Mouse (Mus musculus) cerebellum, adult 11 months (tissue): Measurements from ENCODE around the gene 2310009B15Rik.
A peak's percentile ranks its signal among the peaks of the same experiment; 100 is the strongest.

Experiments
- DNase-seq: peaks from one replicate; pipeline ENCODE4 v3.0.0; 2022

2310009B15Rik gene

GRCm38 (mm10) chr1:138856101-138856950 lies at the start of gene 2310009B15Rik:
Gene 2310009B15Rik, minus strand, starts transcription at chr1:138856852.
- DNase-seq: peak; percentile 75

DNA sequence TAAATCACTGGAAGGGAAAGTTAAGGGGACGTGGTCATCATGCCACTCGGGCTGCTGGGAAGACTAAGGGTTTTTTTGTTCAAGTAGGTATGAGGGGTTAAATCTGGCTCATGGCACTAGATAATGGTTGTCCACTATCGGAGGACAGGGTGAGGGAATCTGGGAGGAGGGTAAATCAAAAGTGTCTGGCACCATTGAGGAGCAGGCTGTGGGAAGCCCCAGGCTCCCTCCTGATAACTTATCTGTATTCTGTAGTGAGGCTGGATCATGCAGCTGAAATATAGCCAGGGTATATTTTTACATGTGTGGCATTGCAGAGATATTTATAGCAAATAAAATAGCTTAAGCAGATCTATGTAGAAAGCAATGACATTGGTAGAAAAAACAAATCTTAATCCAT lies 49.6 kb upstream of the 2310009B15Rik start:
- no peak for DNase-seq

- no peak for DNase-seq
Measured at GRCm38 (mm10) chr1:138905092-138905765, 48.6 kb upstream of the 2310009B15Rik start.

DNA sequence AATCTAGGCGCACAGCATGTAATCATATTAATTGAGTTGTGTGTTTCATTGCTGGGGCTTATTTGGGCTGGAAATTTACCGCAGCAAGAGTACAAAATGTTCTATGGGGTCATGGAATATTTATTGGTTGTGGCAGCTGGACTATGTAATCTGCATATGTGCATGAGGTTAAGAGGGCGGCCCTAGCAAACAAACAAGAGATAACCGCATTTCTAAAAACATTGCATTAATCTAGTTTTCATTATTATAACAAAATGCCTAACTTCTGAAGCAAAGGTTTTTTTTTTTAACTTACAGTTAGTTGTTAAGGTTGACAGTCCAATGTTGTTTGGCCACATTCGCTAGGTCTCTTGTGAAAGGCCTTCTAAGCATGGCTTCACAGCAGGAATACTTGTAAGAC lies 47.2 kb upstream of the 2310009B15Rik start:
- DNase-seq: no peak

DNA sequence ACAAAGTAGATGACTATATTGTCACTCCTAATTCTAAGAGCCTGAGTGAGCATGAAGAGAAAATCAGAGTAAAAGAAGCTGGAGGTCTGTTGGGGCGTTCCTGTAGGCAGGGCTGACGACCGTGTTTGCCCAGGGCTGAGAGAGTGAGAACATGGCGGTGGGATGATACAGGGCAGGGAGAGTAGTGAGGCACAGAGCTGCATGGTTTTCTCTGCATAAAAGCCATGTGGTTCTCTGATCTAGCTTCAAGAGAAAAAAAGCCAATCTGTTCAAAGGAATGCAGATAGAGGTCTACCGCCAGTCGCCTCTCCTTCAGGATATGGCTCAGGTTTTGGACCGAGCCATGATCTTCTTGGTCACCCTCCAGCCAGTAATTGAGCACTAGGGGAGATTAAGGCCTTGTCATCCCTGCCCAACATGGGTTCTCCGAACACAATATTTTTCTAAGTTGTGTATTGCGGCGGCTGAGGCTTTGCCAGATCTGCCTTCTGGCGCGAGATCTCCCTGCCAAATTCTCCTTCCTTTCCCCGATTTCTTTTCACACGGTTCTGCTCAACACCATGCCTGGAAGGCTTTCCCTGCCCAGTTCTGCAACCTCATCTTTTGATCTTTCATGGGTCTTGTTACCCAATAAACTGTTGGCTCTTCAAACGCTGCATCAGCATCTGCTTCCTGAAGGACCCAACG lies 44.9 kb upstream of the 2310009B15Rik start:
- DNase-seq: peak; percentile 72

- DNase-seq: no peak
Measured at GRCm38 (mm10) chr1:138896088-138896487, 39.4 kb upstream of the 2310009B15Rik start.

DNA sequence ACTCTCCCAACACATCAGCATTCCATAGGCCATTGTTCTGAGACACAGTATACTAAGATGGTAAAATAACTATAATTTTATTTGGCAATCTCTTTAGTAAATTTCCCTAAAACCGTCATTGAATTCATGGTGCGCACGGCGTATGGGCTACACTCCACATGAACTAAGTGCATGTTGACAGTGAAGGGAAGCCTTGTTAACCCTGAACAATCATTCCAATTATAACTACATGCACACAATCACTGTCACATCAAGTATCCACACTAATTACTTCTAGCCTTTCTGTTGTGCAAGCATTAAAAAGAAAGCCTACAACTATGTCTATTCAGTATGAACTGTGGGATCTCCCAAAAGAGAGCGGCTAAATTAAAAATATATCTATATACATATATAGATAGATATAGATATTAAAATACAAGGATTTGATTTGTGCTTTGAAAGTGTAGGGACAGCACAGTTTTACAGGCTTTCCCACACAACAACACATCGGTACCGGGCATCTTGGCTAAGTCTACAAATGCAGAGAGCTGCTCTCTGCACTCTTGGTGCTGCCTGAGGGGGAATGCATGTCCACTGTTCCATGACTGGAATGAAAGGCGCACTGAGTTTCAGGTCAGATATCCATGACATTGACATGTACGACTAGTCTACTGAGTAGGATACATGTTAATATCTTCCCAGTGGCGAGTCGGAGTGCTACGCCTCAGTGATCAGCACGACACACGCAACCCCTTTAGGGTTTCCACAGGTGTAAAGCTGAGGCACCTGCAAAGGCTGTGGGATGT lies 21.0 kb upstream of the 2310009B15Rik start:
- no peak for DNase-seq

DNA sequence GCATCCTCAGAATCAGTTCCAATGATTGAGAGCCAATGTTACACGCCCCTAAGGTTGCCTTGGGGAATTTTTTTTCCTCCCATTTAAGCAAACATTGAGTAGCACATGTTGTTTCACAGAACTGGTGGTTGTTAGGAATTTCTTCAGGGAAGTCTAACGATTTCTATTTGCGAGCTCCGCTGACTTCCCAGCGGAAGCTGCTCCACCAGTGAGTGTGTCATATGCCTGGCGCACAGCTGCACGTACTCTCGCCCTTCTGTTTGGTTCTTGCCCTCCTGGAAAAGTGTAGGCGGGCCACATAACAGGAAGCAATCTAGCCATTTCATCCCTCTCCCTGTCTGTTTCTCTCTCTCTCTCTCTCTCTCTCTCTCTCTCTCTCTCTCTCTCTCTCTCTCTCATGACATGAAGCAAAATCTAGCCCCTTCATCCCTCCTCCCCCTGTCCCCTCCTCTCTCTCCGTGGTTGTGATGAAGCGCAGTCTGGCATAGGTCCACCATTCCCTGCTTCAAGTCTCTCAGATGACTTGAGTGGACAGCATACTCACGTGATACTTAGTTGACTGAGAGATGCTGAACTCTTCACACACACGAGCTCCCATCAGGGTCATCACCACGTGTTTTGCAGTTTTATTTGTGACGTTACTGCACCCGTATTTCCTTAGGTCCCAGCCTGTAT lies 19.9 kb upstream of the 2310009B15Rik start:
- no peak for DNase-seq

DNA sequence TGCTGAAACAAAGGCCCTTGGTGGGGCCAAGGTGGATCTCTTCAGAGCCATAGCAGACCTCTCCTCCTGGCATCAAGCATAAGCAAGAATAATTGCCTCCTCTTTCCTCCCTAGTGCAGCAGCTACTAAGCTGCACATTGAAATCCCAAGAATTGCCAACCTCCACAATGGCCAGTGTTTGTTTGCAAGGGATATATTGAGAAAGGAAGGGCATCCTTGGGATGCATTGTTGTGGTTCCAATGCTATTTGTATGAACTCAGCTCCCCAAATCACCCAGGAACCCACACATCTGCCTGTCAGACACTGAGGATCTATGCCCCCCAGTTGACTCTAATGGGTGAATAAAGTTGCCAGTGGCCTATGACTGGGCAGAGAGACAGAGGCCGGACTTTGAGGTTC lies 5.8 kb downstream of the 2310009B15Rik start:
- no peak for DNase-seq

DNA sequence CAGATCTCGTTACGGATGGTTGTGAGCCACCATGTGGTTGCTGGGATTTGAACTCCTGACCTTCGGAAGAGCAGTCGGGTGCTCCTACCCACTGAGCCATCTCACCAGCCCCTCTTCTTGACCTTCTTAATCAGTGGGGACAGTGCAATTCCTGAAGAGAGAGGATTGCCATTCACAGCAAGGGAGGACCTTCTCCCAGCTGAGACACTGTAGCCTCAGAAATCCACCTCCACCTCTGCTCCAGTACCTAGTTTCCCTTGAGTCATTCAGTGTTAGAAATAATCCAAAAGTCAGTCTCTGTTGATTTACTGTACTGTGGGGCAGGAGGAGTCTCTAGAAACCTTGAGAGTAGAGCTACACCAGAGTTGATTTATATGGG lies 6.5 kb downstream of the 2310009B15Rik start:
- DNase-seq: no peak

- no peak for DNase-seq
Measured at GRCm38 (mm10) chr1:138849531-138850160, 7.0 kb downstream of the 2310009B15Rik start.

DNA sequence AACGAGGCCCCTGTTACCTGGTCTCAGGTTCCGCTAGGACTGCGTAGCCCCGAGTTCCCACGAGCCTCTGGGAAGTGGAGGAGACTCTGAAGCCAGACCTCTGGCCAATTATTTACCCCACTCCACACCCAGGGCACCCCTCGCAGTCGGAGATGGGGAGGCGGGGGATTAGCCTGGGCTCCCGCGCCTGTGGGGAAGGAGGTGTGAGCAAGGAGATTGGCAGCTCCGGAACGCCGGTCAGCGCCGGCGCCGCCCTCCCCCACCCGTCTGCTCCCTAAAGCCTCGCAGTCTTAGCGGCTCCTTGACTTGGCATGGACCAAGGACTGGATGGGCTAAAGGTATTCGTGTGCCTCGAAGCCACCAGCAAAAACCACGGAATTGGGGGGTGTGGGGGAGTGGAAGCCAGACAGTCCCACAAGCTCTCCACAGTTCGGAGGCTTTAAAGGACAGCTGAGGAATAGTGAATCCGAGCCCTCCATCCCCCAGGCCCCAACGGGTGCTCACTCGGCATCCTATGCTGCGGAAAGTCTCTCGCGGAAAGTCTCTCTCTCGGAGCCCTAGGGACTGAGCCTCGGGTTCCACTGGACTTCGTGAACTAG lies 8.0 kb downstream of the 2310009B15Rik start, which contains the start of gene Lhx9:
Gene Lhx9, minus strand, starts transcription at position 67 of the 599 bp plus-strand sequence.
- DNase-seq: no peak

DNA sequence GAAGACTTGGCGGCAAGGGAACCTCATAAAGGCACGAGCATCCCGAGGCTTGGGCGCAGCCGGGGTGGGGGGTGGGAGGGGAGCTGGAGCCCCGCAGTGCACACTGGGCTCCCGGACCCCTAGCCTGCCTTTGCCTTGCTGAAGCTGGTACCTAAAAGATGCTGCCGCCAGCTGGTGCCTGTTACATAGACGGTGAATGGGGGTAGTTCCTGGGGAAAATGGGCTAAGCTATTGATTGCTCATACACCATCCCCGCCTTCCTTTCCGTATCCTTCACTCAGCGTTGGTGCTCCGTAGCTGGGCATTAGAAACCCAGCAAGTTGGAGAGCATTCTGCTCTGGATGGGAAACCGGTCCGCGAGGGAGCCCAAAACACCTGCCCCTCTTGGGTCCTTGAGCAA lies 8.6 kb downstream of the 2310009B15Rik start:
- DNase-seq: no peak

GRCm38 (mm10) chr1:138847146-138847545 lies 9.5 kb downstream of the 2310009B15Rik start:
- no peak for DNase-seq

DNA sequence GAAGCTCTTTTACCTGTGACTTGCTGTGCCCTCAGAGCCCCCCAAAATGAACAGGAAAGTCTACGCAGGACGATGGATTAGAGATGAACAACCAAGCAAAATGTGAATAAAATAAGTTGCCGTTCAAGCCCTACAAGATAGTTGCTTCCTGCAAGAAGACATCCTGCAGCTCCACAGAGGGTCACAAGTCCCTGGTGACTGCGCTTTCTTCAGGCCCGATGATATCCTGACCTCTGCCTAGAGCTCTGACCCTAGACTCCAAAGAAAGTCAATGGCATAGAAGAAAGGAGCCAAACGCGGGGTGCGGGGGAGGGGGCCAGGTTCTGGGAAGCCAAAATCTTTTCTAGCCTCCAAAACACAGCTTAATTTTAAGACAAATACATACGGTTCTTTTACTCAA lies 10.1 kb downstream of the 2310009B15Rik start:
- DNase-seq: no peak

DNA sequence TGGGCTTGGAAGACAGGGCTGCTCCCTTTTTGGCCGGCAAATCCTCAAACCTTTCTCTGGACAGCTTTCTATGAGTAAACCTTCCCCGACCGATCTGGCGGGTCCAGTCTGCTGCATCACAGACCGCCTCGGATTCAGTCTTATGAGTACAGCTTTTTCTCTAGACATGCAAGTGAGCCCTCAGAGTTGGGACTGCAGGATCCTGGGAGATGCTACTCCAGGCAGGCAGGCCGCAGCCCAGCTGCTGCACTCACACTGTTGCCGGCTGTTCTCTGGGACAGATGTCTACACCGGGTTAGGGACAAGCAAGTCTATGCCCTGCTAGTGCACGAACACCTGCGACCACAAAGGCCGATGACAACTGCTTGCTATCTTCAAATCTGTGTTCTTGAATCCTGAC lies 10.5 kb downstream of the 2310009B15Rik start:
- no peak for DNase-seq

- DNase-seq: no peak
Measured at GRCm38 (mm10) chr1:138845481-138845880, 11.2 kb downstream of the 2310009B15Rik start.

GRCm38 (mm10) chr1:138844166-138844565 lies 12.5 kb downstream of the 2310009B15Rik start:
- no peak for DNase-seq

- DNase-seq: no peak
Measured at GRCm38 (mm10) chr1:138843361-138844091, 13.1 kb downstream of the 2310009B15Rik start.

DNA sequence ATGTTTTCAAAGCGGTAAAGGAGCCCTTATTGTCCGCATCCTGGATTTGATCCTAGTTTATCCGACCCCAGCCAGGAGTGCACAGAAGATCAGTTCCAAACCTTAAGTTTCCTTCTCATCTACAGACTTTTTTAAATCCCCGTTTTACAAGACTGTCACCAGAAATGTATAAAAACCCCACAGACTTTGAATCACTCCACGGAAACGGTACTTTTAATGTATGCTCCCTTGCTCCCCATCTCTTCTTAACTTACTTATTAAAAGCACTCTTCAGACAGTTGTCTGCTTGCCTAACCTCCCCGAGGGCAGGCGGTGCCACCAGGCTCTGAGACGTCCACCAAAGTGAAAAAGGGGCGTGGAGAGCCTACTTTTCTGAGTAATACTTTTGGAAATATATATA lies 13.9 kb downstream of the 2310009B15Rik start:
- DNase-seq: no peak

DNA sequence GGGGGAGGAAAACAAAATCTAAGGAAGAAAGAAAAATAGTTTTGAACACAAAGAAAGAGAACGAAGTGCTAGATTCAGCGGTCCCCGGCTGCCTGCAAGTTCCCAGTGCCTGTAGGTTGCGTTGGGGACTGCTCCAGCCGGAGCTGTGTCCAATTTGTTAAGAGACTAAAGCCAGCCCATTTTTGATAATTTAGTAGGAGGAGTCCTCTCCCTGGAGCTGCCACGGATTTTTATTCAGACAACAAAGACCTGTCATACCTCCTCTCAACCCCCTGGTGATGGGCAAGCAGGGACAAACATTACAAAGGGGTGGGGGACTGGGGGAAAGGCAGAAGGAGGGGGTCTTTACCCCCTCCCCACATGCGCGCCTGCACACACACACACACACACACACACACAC lies 14.3 kb downstream of the 2310009B15Rik start:
- no peak for DNase-seq
